Mouse (Mus musculus) kidney, adult 8-10 months (tissue): Measurements from ENCODE around the gene Pik3r5.

Experiments
- DNase-seq, 2 experiments: peaks; one replicate each; pipeline ENCODE4 v3.0.0; 2022

Gene Pik3r5

DNA sequence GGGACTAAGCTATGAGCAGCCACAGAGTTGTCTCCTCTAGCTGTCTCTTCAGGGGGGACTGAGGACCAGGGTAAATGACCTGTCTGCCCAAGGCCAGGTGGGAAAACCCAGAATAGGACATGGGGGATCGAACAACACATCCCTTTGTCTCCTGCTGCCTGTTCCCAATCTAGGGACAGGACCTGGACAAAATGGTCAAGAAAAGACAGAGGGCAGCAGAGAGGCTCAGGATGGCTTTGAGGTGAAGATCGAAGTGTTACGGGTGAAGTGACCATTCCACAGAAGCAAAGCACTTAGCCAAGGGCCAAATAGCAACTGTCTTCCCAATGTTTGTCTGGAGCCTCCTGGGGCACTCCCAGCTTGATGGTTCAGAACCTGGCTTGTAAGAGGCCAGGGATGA is 54.2 kb downstream of the Pik3r5 start:
- DNase-seq: no peak

- no peak for DNase-seq
Observed at GRCm38 (mm10) chr11:68487720-68488119, 55.8 kb downstream of the Pik3r5 start.

GRCm38 (mm10) chr11:68488256-68488824 is 56.4 kb downstream of the Pik3r5 start:
- no peak for DNase-seq

GRCm38 (mm10) chr11:68489236-68489635 is 57.3 kb downstream of the Pik3r5 start:
- DNase-seq: no peak

DNA sequence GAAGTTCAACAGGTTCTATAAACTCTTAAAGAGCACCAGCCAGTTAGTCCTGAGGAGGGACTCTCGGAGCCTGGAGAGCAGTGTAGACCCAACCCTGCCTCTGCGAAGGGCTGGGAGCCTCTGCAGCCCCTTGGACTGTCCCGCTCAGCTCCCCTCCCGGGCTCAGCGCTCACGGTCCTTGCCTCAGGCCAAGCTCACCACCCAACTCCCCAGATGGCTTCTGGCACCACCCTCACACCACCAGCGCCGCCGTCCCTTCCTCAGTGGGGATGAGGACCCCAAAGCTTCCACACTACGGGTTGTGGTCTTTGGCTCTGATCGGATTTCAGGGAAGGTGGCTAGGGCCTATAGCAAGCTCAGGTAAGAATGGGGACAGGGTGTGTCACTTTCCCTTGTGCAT is 60.7 kb downstream of the Pik3r5 start:
- DNase-seq: no peak

GRCm38 (mm10) chr11:68493760-68494159 is 61.8 kb downstream of the Pik3r5 start:
- DNase-seq: no peak

DNA sequence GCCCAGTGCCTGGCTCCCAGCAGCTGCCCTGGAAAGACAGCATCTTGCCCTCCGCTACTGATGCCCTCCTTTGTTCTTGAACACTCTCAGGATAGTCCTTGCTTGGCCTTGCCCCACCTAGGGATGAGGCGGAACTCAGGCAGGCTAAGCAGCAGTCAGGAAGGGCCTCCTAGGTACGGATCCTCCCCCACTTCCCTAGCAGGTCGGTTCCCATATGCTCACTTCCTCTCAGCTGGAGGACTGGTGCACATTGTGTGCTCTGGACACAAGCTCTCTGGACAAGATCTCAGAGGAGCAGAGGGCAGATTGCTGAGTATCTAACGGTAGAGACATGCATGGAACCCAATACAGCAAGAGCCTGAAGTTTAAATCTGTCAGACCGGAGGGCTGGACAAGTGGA is 65.2 kb downstream of the Pik3r5 start:
- DNase-seq: no peak

- DNase-seq: no peak
Observed at GRCm38 (mm10) chr11:68498517-68498916, 66.6 kb downstream of the Pik3r5 start.

DNA sequence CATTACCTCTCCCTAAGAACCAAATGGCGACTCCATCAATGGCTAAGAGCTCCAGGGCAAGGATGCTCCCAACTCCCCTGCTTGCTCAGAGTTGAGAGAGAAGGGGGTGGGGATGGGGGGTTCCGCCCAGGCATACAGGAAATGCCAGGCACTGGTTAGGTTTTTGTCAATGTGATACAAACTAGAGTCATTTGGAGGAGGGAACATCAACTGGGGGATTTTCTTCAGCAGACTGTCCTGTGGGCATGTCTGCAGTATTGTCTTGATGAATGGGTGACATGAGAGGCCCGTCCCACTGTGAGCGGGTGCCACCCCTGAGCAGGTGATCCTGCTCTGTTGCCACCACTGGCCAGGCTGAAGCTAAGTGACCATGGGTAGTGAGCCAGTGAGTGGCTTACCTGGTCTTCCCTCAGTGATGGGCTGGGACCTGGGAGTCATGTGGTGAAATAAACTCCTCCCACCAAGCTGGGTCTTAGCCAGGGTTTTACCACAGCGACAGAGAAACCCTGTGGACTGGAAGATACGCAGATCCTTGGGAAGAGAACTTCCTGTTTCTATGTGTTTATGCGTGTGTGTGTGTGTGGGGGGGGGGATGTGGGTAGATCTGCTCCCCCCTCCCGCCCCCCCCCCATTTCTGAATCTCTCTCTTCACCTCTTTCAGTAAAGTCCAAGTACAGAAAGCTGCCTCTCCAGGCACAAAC is 67.2 kb downstream of the Pik3r5 start:
- DNase-seq: no peak

DNA sequence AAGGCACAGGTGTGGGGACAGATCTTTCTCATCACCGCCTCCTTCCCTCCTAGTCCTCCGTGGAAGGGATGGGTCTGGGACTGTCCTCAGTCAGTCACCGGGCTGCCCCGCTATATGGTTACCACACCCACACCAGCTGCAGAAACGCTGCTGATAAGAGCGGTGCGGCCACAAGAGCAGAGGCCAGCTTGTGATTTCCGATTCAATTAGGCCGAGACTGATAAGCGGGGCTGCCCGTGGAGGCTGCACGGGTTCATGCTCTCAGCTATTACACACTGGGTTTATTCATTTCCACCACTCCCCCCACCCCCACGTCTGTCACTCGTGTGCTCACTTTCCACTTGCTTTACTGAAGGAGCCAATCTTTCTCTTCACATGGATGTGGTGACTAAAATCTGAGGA is 69.0 kb downstream of the Pik3r5 start:
- no peak for DNase-seq

DNA sequence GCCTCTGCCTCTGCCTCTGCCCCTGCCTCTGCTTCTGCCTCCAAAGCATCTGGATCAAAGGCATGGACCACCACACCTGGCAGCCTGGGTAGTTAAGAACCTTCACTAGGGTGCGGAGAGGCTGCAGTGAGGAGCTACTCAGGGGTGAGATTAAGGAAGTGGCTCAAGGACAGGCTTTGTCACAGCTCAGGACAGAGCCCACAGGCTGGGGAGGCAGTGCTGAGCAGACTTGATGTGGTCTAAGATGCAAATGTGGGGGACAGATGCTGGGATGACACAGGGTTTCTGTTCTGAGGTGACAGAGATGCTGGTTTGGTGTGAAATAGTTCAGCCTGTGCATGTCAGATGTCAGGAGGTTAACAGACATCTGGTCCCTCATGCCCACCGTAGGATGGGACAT is 70.5 kb downstream of the Pik3r5 start:
- DNase-seq: no peak

DNA sequence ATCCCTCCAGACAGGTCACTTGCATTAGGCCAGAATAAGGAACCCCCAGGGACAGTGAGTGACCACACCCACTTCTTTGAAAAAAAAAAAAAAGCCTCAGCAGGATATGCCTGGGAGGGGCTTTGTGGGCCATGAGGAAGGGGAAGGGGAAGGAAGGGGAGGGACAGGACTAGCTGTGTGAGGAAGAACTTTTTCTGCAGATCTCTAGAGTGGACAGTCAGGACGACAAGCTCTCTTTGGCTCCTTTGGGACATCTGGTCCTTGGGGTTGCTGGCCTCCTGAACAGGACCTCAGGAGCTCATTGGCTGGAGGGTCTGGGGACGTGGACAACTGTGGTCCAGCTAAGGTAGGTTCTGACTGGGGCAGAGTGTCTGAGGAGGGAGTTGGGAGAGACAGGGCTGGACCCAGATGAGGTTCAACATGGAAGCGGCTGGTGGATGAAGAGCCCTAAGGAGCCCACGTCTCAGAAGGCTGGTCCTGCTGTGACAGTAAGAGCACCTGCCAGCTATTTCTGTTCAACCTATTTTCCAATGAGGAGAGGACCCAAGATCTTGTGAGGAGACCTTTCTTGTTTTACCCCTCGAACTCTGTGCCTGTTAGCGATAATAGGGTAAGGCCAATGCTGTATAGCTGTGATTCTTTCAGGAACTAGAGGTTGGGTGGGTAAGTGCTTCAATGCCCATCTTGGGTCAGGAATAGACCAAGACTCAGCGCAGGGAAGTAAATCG is 71.1 kb downstream of the Pik3r5 start, which contains the start of gene Pik3r6:
Gene Pik3r6 (plus strand): TSS at position 118 of the 728 bp plus-strand sequence.
- peak in 1 of 2 experiments; percentile 27 for DNase-seq

- no peak for DNase-seq
Observed at GRCm38 (mm10) chr11:68504913-68505312, 73.0 kb downstream of the Pik3r5 start.

GRCm38 (mm10) chr11:68507246-68507645 is 75.3 kb downstream of the Pik3r5 start:
- DNase-seq: no peak

GRCm38 (mm10) chr11:68508619-68509018 is 76.7 kb downstream of the Pik3r5 start:
- DNase-seq: no peak

DNA sequence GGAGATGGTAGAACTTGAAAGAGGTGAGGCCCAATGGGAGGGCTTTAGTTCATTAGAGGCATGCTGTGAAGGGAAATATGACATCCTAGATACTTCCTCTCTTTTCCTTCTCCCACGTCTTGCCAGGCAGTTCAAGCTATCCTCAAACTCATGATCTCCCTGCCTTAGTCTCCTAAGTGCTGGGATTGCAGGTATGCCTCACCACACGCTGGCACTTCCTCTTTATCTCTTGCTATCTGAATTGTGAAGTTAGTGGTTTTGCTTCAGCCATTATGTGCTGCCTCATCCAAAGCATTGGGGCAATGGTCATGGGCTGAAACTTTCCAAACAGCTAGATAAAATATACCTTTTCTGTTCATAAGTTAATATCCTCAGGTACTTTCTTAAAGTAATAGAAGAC is 77.3 kb downstream of the Pik3r5 start:
- no peak for DNase-seq

DNA sequence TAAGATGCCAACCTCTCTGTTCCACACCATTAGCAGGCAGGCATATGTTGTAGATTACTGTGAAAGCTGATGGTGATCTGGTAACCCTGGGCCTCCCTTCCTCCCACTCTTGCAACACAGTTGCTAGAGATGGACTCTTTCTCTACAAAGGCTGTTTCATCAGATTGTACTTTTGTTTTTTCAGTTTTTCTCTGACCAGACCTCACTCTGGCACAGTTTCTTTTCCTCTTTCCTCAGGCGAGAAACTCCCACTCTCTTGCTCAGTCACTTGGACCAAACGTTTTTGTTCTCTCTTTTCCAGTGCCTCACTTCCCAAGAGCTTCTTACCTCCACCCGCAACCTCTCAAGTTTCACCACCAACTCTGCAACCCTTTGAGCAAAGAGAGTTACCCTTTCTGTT is 82.0 kb downstream of the Pik3r5 start:
- no peak for DNase-seq

- no peak for DNase-seq
Observed at GRCm38 (mm10) chr11:68519362-68519761, 87.4 kb downstream of the Pik3r5 start.

DNA sequence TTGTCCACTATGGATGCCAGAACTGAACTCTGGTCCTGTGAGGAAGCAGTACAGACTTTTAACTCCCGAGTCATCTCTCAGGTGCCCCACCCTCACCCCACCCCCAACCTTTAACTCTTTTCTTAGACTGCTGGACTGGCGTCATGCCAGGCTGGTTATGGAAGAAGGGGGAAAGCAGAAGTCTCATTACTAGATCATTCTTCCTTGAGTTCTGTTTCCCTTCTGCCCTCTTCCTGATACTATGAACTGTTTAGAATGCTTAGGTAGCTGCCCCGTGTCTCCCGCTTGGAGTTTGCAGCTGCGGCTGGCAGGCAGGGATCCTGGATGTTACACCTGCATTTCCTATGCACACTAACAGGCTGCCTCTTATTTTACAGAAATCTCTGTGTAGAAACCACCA is 87.9 kb downstream of the Pik3r5 start:
- no peak for DNase-seq

DNA sequence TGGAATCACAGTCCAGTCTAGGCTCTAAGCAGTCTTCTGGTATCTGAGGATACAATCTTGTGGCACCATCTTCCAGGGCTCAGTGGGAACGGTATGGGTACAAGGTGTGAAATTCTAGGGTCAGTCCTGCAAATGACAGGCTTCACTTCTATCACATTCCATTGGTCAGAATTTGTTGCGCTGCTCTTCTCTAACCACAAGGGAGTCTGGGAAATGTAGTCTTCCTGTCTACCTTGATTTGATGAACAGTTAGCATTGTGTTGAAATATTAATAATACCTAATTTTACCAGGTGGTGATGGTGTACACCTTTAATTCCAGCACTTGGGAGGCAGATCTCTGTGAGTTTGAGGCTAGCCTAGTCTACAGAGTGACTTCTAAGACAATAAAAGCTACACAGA is 88.5 kb downstream of the Pik3r5 start:
- DNase-seq: no peak

- no peak for DNase-seq
Observed at GRCm38 (mm10) chr11:68521352-68521751, 89.4 kb downstream of the Pik3r5 start.

DNA sequence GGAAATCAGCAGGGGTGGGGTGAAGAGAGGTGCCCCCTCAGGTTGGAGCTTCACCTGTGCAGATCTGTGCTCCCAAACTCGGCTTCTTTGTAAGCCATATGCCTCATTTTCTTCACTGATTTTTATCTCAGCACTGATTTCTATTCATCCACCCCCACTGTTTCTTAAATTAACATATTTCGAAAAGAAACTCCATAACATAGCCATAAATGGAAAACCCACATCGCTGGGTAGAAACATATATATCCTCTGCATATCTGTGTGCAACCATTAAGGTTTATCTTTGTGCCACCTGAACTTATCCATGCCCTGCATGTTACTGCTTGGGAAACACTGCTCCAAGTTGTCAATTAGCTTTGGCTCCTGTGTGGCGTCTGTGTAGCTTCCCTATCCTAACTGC is 94.5 kb downstream of the Pik3r5 start:
- DNase-seq: no peak

GRCm38 (mm10) chr11:68531066-68531806 is 99.3 kb downstream of the Pik3r5 start:
- DNase-seq: peak in 1 of 2 experiments; percentile 29
